Mouse (Mus musculus): ENCODE measurements at regions not wholly inside any gene's neighbourhood (a gene's known extent, or its start where the extent isn't known, plus 50 kb on each side); places are given as distances from the start of the nearest gene placed in this dataset.

- TF ChIP-seq POLR2A (IDR thresholded peaks at IDR 0.05; ENCODE audit: low read depth, low read length) (no peak), USF1 (IDR thresholded peaks at IDR 0.05; ENCODE audit: low read depth, low read length) (no peak), CTCF (conservative IDR thresholded peaks at IDR 0.05 in 1 of 2, IDR thresholded peaks at IDR 0.05 in 1 of 2; ENCODE audit: low read depth in 2 of 2, low read length in 2 of 2) (no peak), CHD1 (IDR thresholded peaks at IDR 0.05; ENCODE audit: low read depth, low read length) (no peak), MAFK (IDR thresholded peaks at IDR 0.05; ENCODE audit: insufficient replicate concordance, low read length) (no peak), UBTF (IDR thresholded peaks at IDR 0.05; ENCODE audit: low read depth, low read length) (no peak), KAT2A (IDR thresholded peaks at IDR 0.05; ENCODE audit: insufficient replicate concordance, low read length) (no peak), E2F4 (IDR thresholded peaks at IDR 0.05; ENCODE audit: insufficient replicate concordance, low read depth, low read length) (no peak)
These were observed 196.9 kb upstream of the Fam241a start for GRCm38 (mm10) chr3:128093046-128093445.
